Mouse (Mus musculus): ENCODE results near the gene Gemin4. TPM values are rescaled to one million over a fixed set of nuclear protein-coding genes. Genes with fewer than 3 reads are reported as not detected.

The Gemin4 gene
- total RNA-seq, 2 experiments from 2014 or later, result 7.2 to 11.7 TPM

GRCm38 (mm10) chr11:76166657-76167056 lies 50.8 kb downstream of the Gemin4 start:
- DNase-seq (ENCODE audit: extremely low spot score in 1 of 2, low spot score in 1 of 2), result no peak

Other genes starting within 250 kb of the Gemin4 start
- 1 to 10 TPM; 2.4 to 3.0 TPM for gene 1700016K19Rik, start 217.8 kb downstream of the Gemin4 start, total RNA-seq (2021)
- gene Rflnb, start 189.9 kb downstream of the Gemin4 start, total RNA-seq (2021), result 10 to 100 TPM in 1 of 2 experiments, 1 to 10 TPM in 1; 9.6 to 10.3 TPM
- 10 to 100 TPM; 90.3 to 94.4 TPM for gene Vps53, start 38.0 kb downstream of the Gemin4 start, total RNA-seq (2021)
- gene Fam57a, start 38.0 kb downstream of the Gemin4 start, total RNA-seq (2021), result 10 to 100 TPM; 18.6 to 22.0 TPM
- gene Dbil5, start 56 bp downstream of the Gemin4 start, total RNA-seq (2021), result 1 to 10 TPM; 1.2 to 1.4 TPM
- gene Mrm3, start 26.1 kb upstream of the Gemin4 start, total RNA-seq (2021), result 10 to 100 TPM; 17.2 to 17.4 TPM
- 10 to 100 TPM; 51.0 to 57.8 TPM for gene Glod4, start 26.1 kb upstream of the Gemin4 start, total RNA-seq (2021)
- gene Nxn, start 181.5 kb upstream of the Gemin4 start, total RNA-seq (2021), result 10 to 100 TPM in 1 of 2 experiments, 1 to 10 TPM in 1; 8.9 to 12.4 TPM
- gene Timm22, start 189.3 kb upstream of the Gemin4 start, total RNA-seq (2021), result 10 to 100 TPM; 25.9 to 39.4 TPM